Mouse (Mus musculus): ENCODE data around the gene Vmn1r229. TPM values are rescaled to one million over a fixed set of nuclear protein-coding genes. Genes with fewer than 3 reads are reported as not detected.

The Vmn1r229 gene
- 0.08 TPM in 1 of 2 replicates, not detected in the other for polyA plus RNA-seq (2011; ENCODE audit: insufficient read depth, insufficient read length, low read depth, missing spikeins)

DNA sequence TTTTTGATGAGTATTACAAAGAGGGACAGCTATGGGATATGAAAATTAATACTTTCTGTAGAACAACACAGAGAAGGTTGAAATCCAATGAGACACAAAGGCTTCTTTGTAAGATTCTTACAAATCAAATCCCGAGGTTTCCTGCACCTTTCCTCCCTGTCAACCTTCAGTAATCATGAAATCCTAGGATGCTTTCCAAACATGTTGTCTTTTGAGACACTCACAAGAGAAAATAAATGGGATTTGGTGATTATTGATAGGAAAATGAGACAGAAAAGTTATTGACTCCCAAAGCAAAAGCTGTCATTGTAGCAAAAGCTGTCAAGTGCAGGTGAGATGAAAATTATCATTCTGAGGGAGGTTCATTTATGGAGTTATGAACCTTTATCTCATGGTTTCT lies at the start of gene Vmn1r229:
TSS of gene Vmn1r229 (plus strand) at position 301 of the 400 bp plus-strand sequence.
- Histone ChIP-seq H3K36me3 (ENCODE audit: control insufficient read depth, insufficient read depth, low read length, poor library complexity, severe bottlenecking) (no peaks in the 10 kb centered on the region), H3K4me1 (ENCODE audit: control insufficient read depth, insufficient read depth, low read length) (no peaks in the 10 kb centered on the region), H3K9ac (ENCODE audit: low read depth, poor library complexity, severe bottlenecking) (no peak within 1 kb of the TSS), H3K27ac (ENCODE audit: insufficient read depth, low read length) (no peak within 1 kb of the TSS), H3K9me3 (replicated peaks; ENCODE audit: control insufficient read depth, insufficient read depth, low read length, poor library complexity, severe bottlenecking) (no peaks in the 10 kb centered on the region), H3K27me3 (ENCODE audit: control insufficient read depth, insufficient read depth, low read length, poor library complexity, severe bottlenecking) (no peaks in the 10 kb centered on the region), H3K4me3 (ENCODE audit: low read depth, low read length) (no peak within 1 kb of the TSS)
- TF ChIP-seq EP300 (IDR thresholded peaks at IDR 0.05; ENCODE audit: insufficient read depth, low read depth, low read length) (no peak), CTCF (IDR thresholded peaks at IDR 0.05; ENCODE audit: low read depth, low read length) (no peak)

DNA sequence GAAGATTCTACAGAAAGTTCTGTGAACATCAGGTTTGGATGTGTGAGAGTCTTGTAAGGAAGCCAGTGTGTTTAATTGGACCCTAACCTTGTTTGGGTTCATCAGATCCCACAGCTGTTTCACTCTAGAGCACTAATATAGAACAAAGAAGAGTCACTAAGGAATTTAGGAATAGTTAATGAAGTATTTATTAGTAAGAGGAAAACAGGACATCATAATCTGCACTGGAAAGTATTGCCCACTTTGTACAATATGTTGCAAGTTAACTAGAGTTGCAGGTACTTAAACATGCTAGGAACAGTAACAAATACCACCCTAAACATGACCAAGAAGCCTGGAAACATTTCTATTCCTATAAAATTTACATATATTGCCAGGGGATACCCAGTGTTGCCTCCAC lies 25.3 kb upstream of the Vmn1r229 start, which contains the start of gene Vmn1r228:
TSS of gene Vmn1r228 (minus strand) at position 101 of the 400 bp plus-strand sequence.
- Histone ChIP-seq H3K4me3 (ENCODE audit: low read depth, low read length) (no peak within 1 kb of the TSS), H3K9me3 (replicated peaks; ENCODE audit: control insufficient read depth, insufficient read depth, low read length, poor library complexity, severe bottlenecking) (no peaks in the 10 kb centered on the region), H3K9ac (ENCODE audit: low read depth, poor library complexity, severe bottlenecking) (no peak within 1 kb of the TSS), H3K4me1 (ENCODE audit: control insufficient read depth, insufficient read depth, low read length) (no peaks in the 10 kb centered on the region), H3K27ac (ENCODE audit: insufficient read depth, low read length) (no peak within 1 kb of the TSS), H3K27me3 (ENCODE audit: control insufficient read depth, insufficient read depth, low read length, poor library complexity, severe bottlenecking) (no peaks in the 10 kb centered on the region), H3K36me3 (ENCODE audit: control insufficient read depth, insufficient read depth, low read length, poor library complexity, severe bottlenecking) (no peaks in the 10 kb centered on the region)
- TF ChIP-seq CTCF (IDR thresholded peaks at IDR 0.05; ENCODE audit: low read depth, low read length) = no peak
- TF ChIP-seq EP300 (IDR thresholded peaks at IDR 0.05; ENCODE audit: insufficient read depth, low read depth, low read length) = no peak
- TF ChIP-seq POLR2A (IDR thresholded peaks at IDR 0.05; ENCODE audit: insufficient read depth, low read length) = no peak

DNA sequence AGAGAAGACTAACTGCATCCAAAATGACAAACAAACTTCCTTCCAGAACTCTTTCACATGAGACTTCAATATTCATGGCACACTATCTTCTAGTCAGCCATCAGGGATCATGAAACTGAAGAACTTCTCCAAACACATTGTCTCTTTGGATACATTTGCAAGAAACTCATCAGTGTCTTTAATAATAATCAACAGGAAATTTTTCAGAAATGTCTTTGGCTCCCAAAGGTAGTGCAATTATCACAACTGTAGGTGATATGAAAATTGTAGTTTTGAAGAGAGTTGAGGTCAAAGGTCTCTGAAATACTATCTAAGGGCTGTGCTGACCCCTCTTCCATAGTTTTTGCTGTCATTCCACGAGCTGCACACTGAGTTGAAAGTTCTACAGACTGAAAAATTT lies 28.8 kb downstream of the Vmn1r229 start, which contains the start of gene Vmn1r230:
TSS of gene Vmn1r230 (plus strand) at position 301 of the 400 bp plus-strand sequence.
- no peak within 1 kb of the TSS for H3K9ac ChIP-seq (ENCODE audit: low read depth, poor library complexity, severe bottlenecking)
- TF ChIP-seq CTCF (IDR thresholded peaks at IDR 0.05; ENCODE audit: low read depth, low read length) = no peak
- no peak for TF ChIP-seq POLR2A (IDR thresholded peaks at IDR 0.05; ENCODE audit: insufficient read depth, low read length)
- no peak for TF ChIP-seq EP300 (IDR thresholded peaks at IDR 0.05; ENCODE audit: insufficient read depth, low read depth, low read length)
- no peaks in the 10 kb centered on the region for H3K4me1 ChIP-seq (ENCODE audit: control insufficient read depth, insufficient read depth, low read length)
- no peaks in the 10 kb centered on the region for H3K27me3 ChIP-seq (ENCODE audit: control insufficient read depth, insufficient read depth, low read length, poor library complexity, severe bottlenecking)
- no peaks in the 10 kb centered on the region for H3K9me3 ChIP-seq (replicated peaks; ENCODE audit: control insufficient read depth, insufficient read depth, low read length, poor library complexity, severe bottlenecking)
- no peaks in the 10 kb centered on the region for H3K36me3 ChIP-seq (ENCODE audit: control insufficient read depth, insufficient read depth, low read length, poor library complexity, severe bottlenecking)
- no peak within 1 kb of the TSS for H3K27ac ChIP-seq (ENCODE audit: insufficient read depth, low read length)
- no peak within 1 kb of the TSS for H3K4me3 ChIP-seq (ENCODE audit: low read depth, low read length)

Other genes with a start within 250 kb of the Vmn1r229 start
- not detected in 2 replicates for gene Vmn2r109, start 246.8 kb upstream of the Vmn1r229 start, polyA plus RNA-seq (2011; ENCODE audit: insufficient read depth, insufficient read length, low read depth, missing spikeins)
- gene Vmn2r110, start 215.1 kb upstream of the Vmn1r229 start, polyA plus RNA-seq (2011; ENCODE audit: insufficient read depth, insufficient read length, low read depth, missing spikeins) = not detected in 2 replicates
- not detected in 2 replicates for gene Fpr-rs3, start 186.7 kb upstream of the Vmn1r229 start, polyA plus RNA-seq (2011; ENCODE audit: insufficient read depth, insufficient read length, low read depth, missing spikeins)
- not detected in 2 replicates for gene Vmn1r226, start 128.7 kb upstream of the Vmn1r229 start, polyA plus RNA-seq (2011; ENCODE audit: insufficient read depth, insufficient read length, low read depth, missing spikeins)
- gene Vmn1r227, start 81.7 kb upstream of the Vmn1r229 start, polyA plus RNA-seq (2011; ENCODE audit: insufficient read depth, insufficient read length, low read depth, missing spikeins) = 0.09 TPM in 1 of 2 replicates, not detected in the other
- gene Vmn1r228, start 25.4 kb upstream of the Vmn1r229 start, polyA plus RNA-seq (2011; ENCODE audit: insufficient read depth, insufficient read length, low read depth, missing spikeins) = not detected in 2 replicates
- not detected in 2 replicates for gene Vmn1r230, start 28.9 kb downstream of the Vmn1r229 start, polyA plus RNA-seq (2011; ENCODE audit: insufficient read depth, insufficient read length, low read depth, missing spikeins)
- gene Vmn1r231, start 93.5 kb downstream of the Vmn1r229 start, polyA plus RNA-seq (2011; ENCODE audit: insufficient read depth, insufficient read length, low read depth, missing spikeins) = not detected in 2 replicates
- not detected in 2 replicates for gene Vmn1r232, start 108.2 kb downstream of the Vmn1r229 start, polyA plus RNA-seq (2011; ENCODE audit: insufficient read depth, insufficient read length, low read depth, missing spikeins)
- gene Ppp2r1a, start 133.8 kb downstream of the Vmn1r229 start, polyA plus RNA-seq (2011; ENCODE audit: insufficient read depth, insufficient read length, low read depth, missing spikeins) = 253 and 280 TPM in 2 replicates
- gene Vmn1r233, start 184.9 kb downstream of the Vmn1r229 start, polyA plus RNA-seq (2011; ENCODE audit: insufficient read depth, insufficient read length, low read depth, missing spikeins) = not detected in 2 replicates
- gene Zfp160, start 197.3 kb downstream of the Vmn1r229 start, polyA plus RNA-seq (2011; ENCODE audit: insufficient read depth, insufficient read length, low read depth, missing spikeins) = 19.4 and 22.3 TPM in 2 replicates